Mouse (Mus musculus): ENCODE data around the gene Sptlc2. TPM values are rescaled to one million over a fixed set of nuclear protein-coding genes. Genes with fewer than 3 reads are reported as not detected.
A peak's percentile ranks its signal among the peaks of the same experiment; 100 is the strongest.

Sptlc2 gene
- polyA plus RNA-seq, 1 experiment from 2014 or later = 93.4 TPM

Small RNA genes within 50 kb of the gene (microRNA-seq; reads per million reads assigned to microRNA genes)
- gene Gm47293 (not detected), gene Mir3068 (58.0 reads per million, percentile 40 among the genes with 10 or more reads in this experiment)

Other genes starting within 250 kb of the Sptlc2 start
- gene Gstz1, start 241.2 kb downstream of the Sptlc2 start, polyA plus RNA-seq (2014; fragmentation: Nextera tagmentation; extraction: Ambion mirVana) = 44.2 and 48.0 TPM in 2 replicates
- 17.4 and 18.7 TPM in 2 replicates for gene Pomt2, start 240.4 kb downstream of the Sptlc2 start, polyA plus RNA-seq (2014; fragmentation: Nextera tagmentation; extraction: Ambion mirVana)
- 1.1 and 2.4 TPM in 2 replicates for gene Samd15, start 188.6 kb downstream of the Sptlc2 start, polyA plus RNA-seq (2014; fragmentation: Nextera tagmentation; extraction: Ambion mirVana)
- 3.0 and 3.4 TPM in 2 replicates for gene Tmed8, start 187.9 kb downstream of the Sptlc2 start, polyA plus RNA-seq (2014; fragmentation: Nextera tagmentation; extraction: Ambion mirVana)
- gene Noxred1, start 149.6 kb downstream of the Sptlc2 start, polyA plus RNA-seq (2014; fragmentation: Nextera tagmentation; extraction: Ambion mirVana) = 0.67 and 0.78 TPM in 2 replicates
- 47.2 and 48.3 TPM in 2 replicates for gene Vipas39, start 122.1 kb downstream of the Sptlc2 start, polyA plus RNA-seq (2014; fragmentation: Nextera tagmentation; extraction: Ambion mirVana)
- 176 and 187 TPM in 2 replicates for gene Ahsa1, start 121.9 kb downstream of the Sptlc2 start, polyA plus RNA-seq (2014; fragmentation: Nextera tagmentation; extraction: Ambion mirVana)
- 0.29 and 0.57 TPM in 2 replicates for gene Ism2, start 88.7 kb downstream of the Sptlc2 start, polyA plus RNA-seq (2014; fragmentation: Nextera tagmentation; extraction: Ambion mirVana)
- gene Slirp, start 55.5 kb upstream of the Sptlc2 start, polyA plus RNA-seq (2014; fragmentation: Nextera tagmentation; extraction: Ambion mirVana) = 256 and 281 TPM in 2 replicates
- gene Alkbh1, start 55.7 kb upstream of the Sptlc2 start, polyA plus RNA-seq (2014; fragmentation: Nextera tagmentation; extraction: Ambion mirVana) = 64.0 and 76.9 TPM in 2 replicates
- 124 TPM in 2 replicates for gene Snw1, start 83.9 kb upstream of the Sptlc2 start, polyA plus RNA-seq (2014; fragmentation: Nextera tagmentation; extraction: Ambion mirVana)
- gene Gm5788, start 106.4 kb upstream of the Sptlc2 start, polyA plus RNA-seq (2014; fragmentation: Nextera tagmentation; extraction: Ambion mirVana) = not detected in 2 replicates
- not detected in 2 replicates for gene Gm8300, start 126.0 kb upstream of the Sptlc2 start, polyA plus RNA-seq (2014; fragmentation: Nextera tagmentation; extraction: Ambion mirVana)
- gene Oog1, start 214.3 kb upstream of the Sptlc2 start, polyA plus RNA-seq (2014; fragmentation: Nextera tagmentation; extraction: Ambion mirVana) = not detected in 2 replicates
- gene Gm4027, start 230.5 kb upstream of the Sptlc2 start, polyA plus RNA-seq (2014; fragmentation: Nextera tagmentation; extraction: Ambion mirVana) = not detected in 2 replicates